Mouse (Mus musculus) cortical plate, adult 2 months (tissue): ENCODE data around the gene Tmem181a.
"Not testable (repeated sequence)": the region's sequence is repeated elsewhere in the genome, so short reads cannot be mapped to it uniquely, and the experiment has no call there.

Experiments used
- CTCF ChIP-seq: fragments of 200-500 bp; IDR thresholded peaks from 2 replicates; pipeline ENCODE4 v1.5.1; 2011; ENCODE audit warnings: mild to moderate bottlenecking, control low read depth, low read length; ENCODE audit not compliant: insufficient read depth; ENCODE audit errors: extremely low read depth
- POLR2A ChIP-seq: fragments of 200-500 bp; IDR thresholded peaks from 2 replicates; pipeline ENCODE4 v1.6.1; 2011; ENCODE audit warnings: mild to moderate bottlenecking, low read length, control low read depth; ENCODE audit not compliant: insufficient read depth; ENCODE audit errors: extremely low read depth

GRCm38 (mm10) chr17:6257070-6257456 is 403 bp downstream of the Tmem181a start:
- not testable (repeated sequence) for TF ChIP-seq POLR2A, CTCF
